Mouse (Mus musculus) bone marrow macrophage, adult 2 months (primary cell): ENCODE measurements at regions not wholly inside any gene's neighbourhood (a gene's known extent, or its start where the extent isn't known, plus 50 kb on each side); places are given as distances from the start of the nearest gene placed in this dataset.

Experiments used
- CTCF ChIP-seq: IDR thresholded peaks from 2 replicates; pipeline ENCODE4 v1.5.1; 2012; ENCODE audit warnings: low read depth, mild to moderate bottlenecking, low read length, moderate library complexity
- POLR2A ChIP-seq: IDR thresholded peaks from 2 replicates; pipeline ENCODE4 v1.6.1; 2012; ENCODE audit warnings: mild to moderate bottlenecking, low read depth, low read length, borderline replicate concordance

- TF ChIP-seq CTCF (no peak), POLR2A (no peak)
Measured at GRCm38 (mm10) chr14:33824421-33824874, 98.9 kb upstream of the Gdf10 start.
